In the genomic region with DNA sequence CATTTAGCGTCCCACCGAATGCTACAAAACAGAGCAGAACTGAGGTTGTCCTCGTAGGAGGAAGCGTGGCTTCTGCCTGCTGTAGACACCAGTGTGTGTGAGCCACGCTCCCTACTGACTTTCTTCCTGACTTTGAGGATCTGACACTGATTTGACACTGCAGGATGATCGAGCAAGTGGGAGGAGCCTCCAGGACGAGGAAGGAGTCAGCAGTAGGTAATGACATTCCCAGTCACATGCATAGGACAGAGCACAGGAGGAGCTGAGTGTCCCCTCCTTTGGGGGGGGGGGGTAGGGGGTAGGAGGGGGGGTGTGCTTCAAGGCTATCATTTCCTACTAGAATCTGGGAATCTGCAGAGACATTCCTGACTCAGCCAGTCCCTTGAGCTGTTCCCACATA, we compare ENCODE assay signal across 36 mouse cellular contexts. TPM values are rescaled to one million over a fixed set of nuclear protein-coding genes. Genes with fewer than 3 reads are reported as not detected.
DNase-seq lines count a peak whose midpoint lies in the region; ATAC-seq and TF ChIP-seq lines count a peak whose summit lies in the region.
"Had no signal": no experiment of that assay in that cellular context is flagged by ENCODE, and none has a peak within 500 bp of the region (broad histone marks: within the 10 kb centered on the region; RNA-seq: fewer than 3 reads in every experiment).

No protein-coding gene starts in this region.

- no peak for DNase-seq in heart, postnatal 25 days (ENCODE audit: low spot score)
- DNase-seq in R1 (ENCODE audit: low read depth, low spot score): peak; percentile 54
- no peak for DNase-seq in left cerebral cortex, postnatal 25 days (ENCODE audit: low spot score in 2 of 2)
- no peak for DNase-seq in embryo, embryonic 9.5 days (ENCODE audit: extremely low spot score)
- DNase-seq: adrenal gland, adult 2 months; adrenal gland, postnatal 14 days; B cell, adult 2 months; cerebellum, adult 11 months; cerebellum, adult 2 months; cerebellum, adult 9-11 months; cerebellum, postnatal 36 days; embryo, embryonic 11 days; gastrocnemius, postnatal 10 days; gastrocnemius, postnatal 36 days; heart, postnatal 4 days; kidney, adult 11 months; kidney, adult 8-10 months had no signal

- no peak for TF ChIP-seq POLR2A in ES-Bruce4 (IDR thresholded peaks at IDR 0.05; ENCODE audit: insufficient read depth, low read length)

- H3K9ac ChIP-seq in heart, embryonic 13.5 days: no peak overlapping the region
- no peak overlapping the region for H3K9ac ChIP-seq in ES-Bruce4 (ENCODE audit: low read depth, poor library complexity, severe bottlenecking)
- H3K9ac ChIP-seq: forebrain, embryonic 13.5 days; hindbrain, embryonic 14.5 days had no signal

- TF ChIP-seq CTCF in ES-Bruce4 (IDR thresholded peaks at IDR 0.05; ENCODE audit: low read depth, low read length): no peak

- no peak overlapping the region for H3K4me3 ChIP-seq in heart, embryonic 13.5 days
- no peak overlapping the region for H3K4me3 ChIP-seq in ES-Bruce4 (ENCODE audit: low read depth, low read length)
- H3K4me3 ChIP-seq: forebrain, embryonic 10.5 days; forebrain, embryonic 13.5 days had no signal

- no peak for TF ChIP-seq EP300 in ES-Bruce4 (IDR thresholded peaks at IDR 0.05; ENCODE audit: insufficient read depth, low read depth, low read length)

- ATAC-seq in heart, embryonic 13.5 days (ENCODE audit: extremely low read depth, insufficient number of reproducible peaks, low FRiP score, low TSS enrichment): no peak
- ATAC-seq: forebrain, embryonic 13.5 days; forebrain, embryonic 16.5 days; hindbrain, postnatal 0 days; inflammation-experienced regulatory T-cells, adult 6 months had no signal

- 0 out of 2 replicates have a peak, but pooled peaks cover 7% of the 10 kb centered on the region for H3K9me3 ChIP-seq in heart, embryonic 13.5 days
- H3K9me3 ChIP-seq in ES-Bruce4 (replicated peaks; ENCODE audit: control insufficient read depth, insufficient read depth, low read length, poor library complexity, severe bottlenecking): peaks cover 5% of the 10 kb centered on the region; the same call in 1 of the 2 replicates
- H3K9me3 ChIP-seq: forebrain, embryonic 10.5 days; forebrain, embryonic 13.5 days had no signal

- no peaks in the 10 kb centered on the region for H3K36me3 ChIP-seq in heart, embryonic 13.5 days
- H3K36me3 ChIP-seq in ES-Bruce4 (ENCODE audit: control insufficient read depth, insufficient read depth, low read length, poor library complexity, severe bottlenecking): no peaks in the 10 kb centered on the region
- H3K36me3 ChIP-seq: forebrain, embryonic 10.5 days had no signal

- H3K27me3 ChIP-seq in heart, embryonic 13.5 days (replicated peaks): no peaks in the 10 kb centered on the region
- H3K27me3 ChIP-seq in ES-Bruce4 (ENCODE audit: control insufficient read depth, insufficient read depth, low read length, poor library complexity, severe bottlenecking): no peaks in the 10 kb centered on the region
- H3K27me3 ChIP-seq: CH12.LX; forebrain, embryonic 13.5 days had no signal

- intact Hi-C loops in heart, postnatal 25 days (cut with DNase I): no loop called here
- intact Hi-C loops in left cerebral cortex, postnatal 25 days (cut with DNase I): no loop called here

- no peaks in the 10 kb centered on the region for H3K4me1 ChIP-seq in heart, embryonic 13.5 days
- no peaks in the 10 kb centered on the region for H3K4me1 ChIP-seq in ES-Bruce4 (ENCODE audit: control insufficient read depth, insufficient read depth, low read length)
- H3K4me1 ChIP-seq: forebrain, embryonic 10.5 days; forebrain, embryonic 13.5 days had no signal

- 78% methylated on average over 7 of the region's 7 CpGs for WGBS in heart, embryonic 13.5 days

- 0 out of 2 replicates have a peak overlapping the region, but pooled peaks have one; percentile 20 for H3K27ac ChIP-seq in heart, embryonic 13.5 days (replicated peaks)
- H3K27ac ChIP-seq in ES-Bruce4 (ENCODE audit: insufficient read depth, low read length): peak overlapping the region; percentile 76; the same call in 1 of the 2 replicates
- H3K27ac ChIP-seq: forebrain, embryonic 10.5 days; forebrain, embryonic 13.5 days; hindbrain, embryonic 14.5 days; hindbrain, postnatal 0 days had no signal

- no peak overlapping the region for H3K4me2 ChIP-seq in heart, embryonic 13.5 days
- H3K4me2 ChIP-seq: forebrain, embryonic 13.5 days; heart, embryonic 11.5 days; hindbrain, embryonic 14.5 days had no signal

RNA-seq across cellular contexts. Expression of a gene that starts 33.4 kb away (rescaled TPM):
- polyA plus RNA-seq in heart, embryonic 13.5 days (2015; fragmentation: Nextera tagmentation; extraction: Ambion mirVana): 0.07 TPM in 1 of 2 replicates, not detected in the other
- total RNA-seq in heart, postnatal 25 days (2021): not detected
- not detected in 2 replicates for polyA plus RNA-seq in ES-Bruce4 (2011; ENCODE audit: insufficient read depth, insufficient read length, low read depth, missing spikeins)
- not detected for total RNA-seq in left cerebral cortex, postnatal 25 days (2021)
- total RNA-seq: adrenal gland, adult 2 months; adrenal gland, postnatal 14 days; adrenal gland, postnatal 4 days; CH12.LX; gastrocnemius, adult 18-20 months; gastrocnemius, postnatal 10 days; gastrocnemius, postnatal 36 days; granulocyte monocyte progenitor cell, adult 5-6 weeks; heart, adult 8-10 months; heart, postnatal 4 days; hindbrain, postnatal 0 days had no signal
- polyA plus RNA-seq: adrenal gland, adult 2 months; cerebellum, adult 2 months; cortical plate, adult 2 months; embryonic facial prominence, embryonic 11.5 days; embryonic facial prominence, embryonic 14.5 days; forebrain, embryonic 13.5 days; forebrain, embryonic 16.5 days; heart, embryonic 11.5 days; heart, postnatal 0 days; hindbrain, embryonic 11.5 days; hindbrain, embryonic 14.5 days; hindbrain, postnatal 0 days; inflammation-experienced regulatory T-cells, adult 6 months had no signal

RNA-seq across cellular contexts. Expression of a gene that starts 44.9 kb away (rescaled TPM):
- 69.1 and 75.8 TPM in 2 replicates for polyA plus RNA-seq in heart, embryonic 13.5 days (2015; fragmentation: Nextera tagmentation; extraction: Ambion mirVana)
- 10 to 100 TPM; 26.4 to 28.8 TPM for total RNA-seq in heart, postnatal 25 days (2021)
- polyA plus RNA-seq in ES-Bruce4 (2011; ENCODE audit: insufficient read depth, insufficient read length, low read depth, missing spikeins): 56.8 and 64.1 TPM in 2 replicates
- 10 to 100 TPM; 85.5 to 86.4 TPM for total RNA-seq in left cerebral cortex, postnatal 25 days (2021)

RNA-seq across cellular contexts. Expression of a gene that starts 54.9 kb away (rescaled TPM):
- polyA plus RNA-seq in heart, embryonic 13.5 days (2015; fragmentation: Nextera tagmentation; extraction: Ambion mirVana): 5.0 and 5.3 TPM in 2 replicates
- 1 to 10 TPM; 5.4 to 6.0 TPM for total RNA-seq in heart, postnatal 25 days (2021)
- 7.9 and 10.4 TPM in 2 replicates for polyA plus RNA-seq in ES-Bruce4 (2011; ENCODE audit: insufficient read depth, insufficient read length, low read depth, missing spikeins)
- total RNA-seq in left cerebral cortex, postnatal 25 days (2021): 10 to 100 TPM in 1 of 2 experiments, 1 to 10 TPM in 1; 8.8 to 10.6 TPM

RNA-seq across cellular contexts. Expression of a gene that starts 59.4 kb away (rescaled TPM):
- 11.9 and 16.9 TPM in 2 replicates for polyA plus RNA-seq in heart, embryonic 13.5 days (2015; fragmentation: Nextera tagmentation; extraction: Ambion mirVana)
- total RNA-seq in heart, postnatal 25 days (2021): 10 to 100 TPM; 11.0 to 11.5 TPM
- polyA plus RNA-seq in ES-Bruce4 (2011; ENCODE audit: insufficient read depth, insufficient read length, low read depth, missing spikeins): 45.4 and 48.0 TPM in 2 replicates
- 10 to 100 TPM; 15.8 to 16.2 TPM for total RNA-seq in left cerebral cortex, postnatal 25 days (2021)
